8 mouse cellular contexts compared by ENCODE assay signal in genomic region chr7:55842504-55843152, GRCm38 (mm10). TPM values are rescaled to one million over a fixed set of nuclear protein-coding genes. Genes with fewer than 3 reads are reported as not detected.
DNase-seq lines count a peak whose midpoint lies in the region; ATAC-seq and TF ChIP-seq lines count a peak whose summit lies in the region.

No protein-coding gene starts in this region.

- H3K9ac ChIP-seq in midbrain, embryonic 13.5 days (replicated peaks) = peak overlapping the region; percentile 94

- under 1% methylated on average over 40 of the region's 40 CpGs for WGBS in limb, embryonic 10.5 days
- WGBS in midbrain, embryonic 13.5 days = under 1% methylated on average over 40 of the region's 40 CpGs

- peak overlapping the region; percentile 71 for H3K27ac ChIP-seq in embryonic fibroblast, embryonic 13.5 days (ENCODE audit: insufficient read depth, low read length)
- peak overlapping the region; percentile 96 for H3K27ac ChIP-seq in limb, embryonic 10.5 days
- peak overlapping the region; percentile 91 for H3K27ac ChIP-seq in midbrain, embryonic 13.5 days

- DNase-seq in cerebellum, adult 8-10 months = peak; percentile 24
- DNase-seq in cerebellum, postnatal 36 days = no peak
- peak; percentile 3 for DNase-seq in retina, adult 2 months (ENCODE audit: low read depth, low spot score)
- DNase-seq in retina, postnatal 1 day = no peak
- no peak for DNase-seq in limb, embryonic 10.5 days (ENCODE audit: low spot score)
- DNase-seq in natural killer cell, adult 2 months (ENCODE audit: low spot score in 2 of 2) = no peak

- peaks cover 12% of the 10 kb centered on the region for H3K36me3 ChIP-seq in limb, embryonic 10.5 days
- H3K36me3 ChIP-seq in midbrain, embryonic 13.5 days = no peaks in the 10 kb centered on the region

- TF ChIP-seq POLR2A in embryonic fibroblast, embryonic 13.5 days (IDR thresholded peaks at IDR 0.05; ENCODE audit: low read depth, low read length) = no peak

- ATAC-seq in midbrain, embryonic 13.5 days = peak; percentile 34

- no peaks in the 10 kb centered on the region for H3K9me3 ChIP-seq in limb, embryonic 10.5 days (replicated peaks)
- no peaks in the 10 kb centered on the region for H3K9me3 ChIP-seq in midbrain, embryonic 13.5 days

- peaks cover 5% of the 10 kb centered on the region for H3K4me1 ChIP-seq in embryonic fibroblast, embryonic 13.5 days (ENCODE audit: control insufficient read depth, insufficient read depth, low read length)
- peaks cover 13% of the 10 kb centered on the region for H3K4me1 ChIP-seq in limb, embryonic 10.5 days
- peaks cover 20% of the 10 kb centered on the region for H3K4me1 ChIP-seq in midbrain, embryonic 13.5 days (replicated peaks)

- peak overlapping the region; percentile 74 for H3K4me3 ChIP-seq in embryonic fibroblast, embryonic 13.5 days (ENCODE audit: insufficient read depth, low read length)
- peak overlapping the region; percentile 92 for H3K4me3 ChIP-seq in limb, embryonic 10.5 days
- peak overlapping the region; percentile 88 for H3K4me3 ChIP-seq in midbrain, embryonic 13.5 days (replicated peaks)

- H3K4me2 ChIP-seq in midbrain, embryonic 13.5 days (replicated peaks) = peak overlapping the region; percentile 72

- TF ChIP-seq CTCF in embryonic fibroblast, embryonic 13.5 days (IDR thresholded peaks at IDR 0.05; ENCODE audit: borderline replicate concordance, insufficient read depth, low read length) = no peak

- H3K27me3 ChIP-seq in limb, embryonic 10.5 days (ENCODE audit: low read depth, poor library complexity, severe bottlenecking) = no peaks in the 10 kb centered on the region
- no peaks in the 10 kb centered on the region for H3K27me3 ChIP-seq in midbrain, embryonic 13.5 days

RNA-seq across cellular contexts. Expression of gene Cyfip1, which starts 1.1 kb away (rescaled TPM):
- polyA plus RNA-seq in embryonic fibroblast, embryonic 13.5 days (2011; ENCODE audit: insufficient read length, low read depth, missing spikeins) = 120 and 125 TPM in 2 replicates
- 98.2 and 117 TPM in 2 replicates for polyA plus RNA-seq in limb, embryonic 10.5 days (2016; fragmentation: Nextera tagmentation; extraction: Ambion mirVana)
- 52.8 and 56.3 TPM in 2 replicates for polyA plus RNA-seq in midbrain, embryonic 13.5 days (2015; fragmentation: Nextera tagmentation; extraction: Ambion mirVana)

RNA-seq across cellular contexts. Expression of gene Tubgcp5, which starts 48.7 kb away (rescaled TPM):
- 20.2 and 20.6 TPM in 2 replicates for polyA plus RNA-seq in embryonic fibroblast, embryonic 13.5 days (2011; ENCODE audit: insufficient read length, low read depth, missing spikeins)
- 30.9 and 38.1 TPM in 2 replicates for polyA plus RNA-seq in limb, embryonic 10.5 days (2016; fragmentation: Nextera tagmentation; extraction: Ambion mirVana)
- 40.8 and 44.5 TPM in 2 replicates for polyA plus RNA-seq in midbrain, embryonic 13.5 days (2015; fragmentation: Nextera tagmentation; extraction: Ambion mirVana)

Comparison
In these comparisons a context has a peak if more than half of its experiments do, and no peak if none do; other contexts are left out.
1. DNase-seq: peak in cerebellum, adult 8-10 months (single experiment) and retina, adult 2 months (single experiment); none in cerebellum, postnatal 36 days (0 of 2), retina, postnatal 1 day (single experiment), limb, embryonic 10.5 days (single experiment) and natural killer cell, adult 2 months (0 of 2).
2. Peak in every context shown above with its lines, with median percentiles within 50 percentile points of each other: H3K27ac ChIP-seq and H3K4me3 ChIP-seq.